ENCODE assay signal across 8 mouse cellular contexts in genomic region chr8:84208381-84209380, GRCm38 (mm10). TPM values are rescaled to one million over a fixed set of nuclear protein-coding genes. Genes with fewer than 3 reads are reported as not detected.
DNase-seq lines count a peak whose midpoint lies in the region; ATAC-seq and TF ChIP-seq lines count a peak whose summit lies in the region.

No protein-coding gene starts in this region.

- H3K79me2 ChIP-seq in myocyte (ENCODE audit: control insufficient read depth, insufficient read depth) = peaks cover 48% of the 10 kb centered on the region

- H3ac ChIP-seq in myocyte (ENCODE audit: control insufficient read depth, insufficient read length) = no peak overlapping the region

- H3K4me1 ChIP-seq in embryonic facial prominence, embryonic 12.5 days = peaks cover 32% of the 10 kb centered on the region
- peaks cover 16% of the 10 kb centered on the region for H3K4me1 ChIP-seq in kidney, adult 2 months (ENCODE audit: control insufficient read depth, insufficient read depth, low read length)

- TF ChIP-seq CTCF in kidney, adult 2 months (conservative IDR thresholded peaks at IDR 0.05; ENCODE audit: insufficient read depth, insufficient read length, low read depth, low read length) = no peak

- H3K36me3 ChIP-seq in embryonic facial prominence, embryonic 12.5 days = peaks cover 47% of the 10 kb centered on the region
- no peaks in the 10 kb centered on the region for H3K36me3 ChIP-seq in kidney, adult 2 months (ENCODE audit: control insufficient read depth, insufficient read depth, low read length)
- H3K36me3 ChIP-seq in myocyte (ENCODE audit: control insufficient read depth, insufficient read depth) = peaks cover 34% of the 10 kb centered on the region

- 47% methylated on average over 17 of the region's 17 CpGs for WGBS in embryonic facial prominence, embryonic 12.5 days
- 31% methylated on average over 17 of the region's 17 CpGs for WGBS in kidney, adult 2 months

- no peak overlapping the region for H3K4me3 ChIP-seq in embryonic facial prominence, embryonic 12.5 days
- no peak overlapping the region for H3K4me3 ChIP-seq in kidney, adult 2 months (ENCODE audit: insufficient read depth, low read depth, low read length)
- no peak overlapping the region for H3K4me3 ChIP-seq in myocyte

- H3K4me2 ChIP-seq in embryonic facial prominence, embryonic 12.5 days (replicated peaks) = no peak overlapping the region
- H3K4me2 ChIP-seq in myocyte (ENCODE audit: low read depth) = no peak overlapping the region

- DNase-seq in kidney, adult 11 months = peak; percentile 41
- DNase-seq in kidney, adult 9 months = no peak
- peak; percentile 56 for DNase-seq in kidney, adult 2 months
- no peak for DNase-seq in spleen, postnatal 4 days (ENCODE audit: low spot score in 2 of 2)
- DNase-seq in gastrocnemius, adult 18-20 months (ENCODE audit: low spot score) = no peak
- DNase-seq in left cerebral cortex, adult 9 months (ENCODE audit: low spot score in 2 of 2) = no peak

- H3K9me3 ChIP-seq in embryonic facial prominence, embryonic 12.5 days = no peaks in the 10 kb centered on the region

- no peak overlapping the region for H3K9ac ChIP-seq in embryonic facial prominence, embryonic 12.5 days

- no peak for TF ChIP-seq POLR2A in kidney, adult 2 months (IDR thresholded peaks at IDR 0.05; ENCODE audit: low read depth, low read length)
- TF ChIP-seq POLR2A in myocyte (IDR thresholded peaks at IDR 0.05; ENCODE audit: insufficient read length, low read depth) = peak; percentile 47

- H3K27me3 ChIP-seq in embryonic facial prominence, embryonic 12.5 days = no peaks in the 10 kb centered on the region
- H3K27me3 ChIP-seq in kidney, adult 2 months (replicated peaks; ENCODE audit: control insufficient read depth, insufficient read depth, low read length) = no peaks in the 10 kb centered on the region
- H3K27me3 ChIP-seq in myocyte (ENCODE audit: control insufficient read depth, insufficient read depth, insufficient read length) = no peaks in the 10 kb centered on the region

- ATAC-seq in embryonic facial prominence, embryonic 12.5 days (ENCODE audit: insufficient number of reproducible peaks, insufficient read depth, low FRiP score, low TSS enrichment) = no peak

- peak overlapping the region; percentile 70 for H3K27ac ChIP-seq in embryonic facial prominence, embryonic 12.5 days
- H3K27ac ChIP-seq in kidney, adult 2 months (ENCODE audit: insufficient read depth, low read depth, low read length) = peak overlapping the region; percentile 64

TF ChIP-seq in myocyte, 11 proteins besides CTCF, POLR2A, EP300 and RAD21:
- peak; percentile 64 for TF ChIP-seq POLR2AphosphoS2 (IDR thresholded peaks at IDR 0.05; ENCODE audit: insufficient read length, low read depth)
- no peak for TF ChIP-seq SRF (IDR thresholded peaks at IDR 0.05; ENCODE audit: control insufficient read depth, insufficient read length, low read depth)

RNA-seq across cellular contexts. Expression of gene Nanos3, which starts 23.7 kb away (rescaled TPM):
- 5.4 and 7.2 TPM in 2 replicates for polyA plus RNA-seq in embryonic facial prominence, embryonic 12.5 days (2016; fragmentation: Nextera tagmentation; extraction: Ambion mirVana)
- 0.99 and 1.4 TPM in 2 replicates for polyA plus RNA-seq in kidney, adult 2 months (2012; rRNA removed)
- 1.2 TPM for polyA plus RNA-seq in myocyte (2012; fragmentation: generic; extraction: Trizol)
- under 1 TPM in 1 of 2 experiments, not detected in 1; 0.82 TPM for total RNA-seq in gastrocnemius, adult 18-20 months (2021)

RNA-seq across cellular contexts. Expression of gene Zswim4, which starts 28.2 kb away (rescaled TPM):
- polyA plus RNA-seq in embryonic facial prominence, embryonic 12.5 days (2016; fragmentation: Nextera tagmentation; extraction: Ambion mirVana) = 32.4 and 32.9 TPM in 2 replicates
- polyA plus RNA-seq in kidney, adult 2 months (2012; rRNA removed) = 9.2 and 10.0 TPM in 2 replicates
- polyA plus RNA-seq in myocyte (2012; fragmentation: generic; extraction: Trizol) = 12.7 TPM
- total RNA-seq in gastrocnemius, adult 18-20 months (2021) = 1 to 10 TPM; 6.6 to 7.2 TPM

RNA-seq across cellular contexts. Expression of gene D8Ertd738e, which starts 40.8 kb away (rescaled TPM):
- 322 and 341 TPM in 2 replicates for polyA plus RNA-seq in embryonic facial prominence, embryonic 12.5 days (2016; fragmentation: Nextera tagmentation; extraction: Ambion mirVana)
- polyA plus RNA-seq in kidney, adult 2 months (2012; rRNA removed) = 216 and 246 TPM in 2 replicates
- polyA plus RNA-seq in myocyte (2012; fragmentation: generic; extraction: Trizol) = 232 TPM
- 100 to 1,000 TPM; 185 to 187 TPM for total RNA-seq in gastrocnemius, adult 18-20 months (2021)

RNA-seq across cellular contexts. Expression of gene Mri1, which starts 48.4 kb away (rescaled TPM):
- polyA plus RNA-seq in embryonic facial prominence, embryonic 12.5 days (2016; fragmentation: Nextera tagmentation; extraction: Ambion mirVana) = 70.2 and 71.2 TPM in 2 replicates
- polyA plus RNA-seq in kidney, adult 2 months (2012; rRNA removed) = 39.3 and 48.6 TPM in 2 replicates
- 22.8 TPM for polyA plus RNA-seq in myocyte (2012; fragmentation: generic; extraction: Trizol)
- total RNA-seq in gastrocnemius, adult 18-20 months (2021) = 10 to 100 TPM; 13.8 to 19.7 TPM

Comparison
In these comparisons a context has a peak if more than half of its experiments do, and no peak if none do; other contexts are left out.
1. DNase-seq: peak in kidney, adult 11 months (single experiment) and kidney, adult 2 months (single experiment); none in kidney, adult 9 months (single experiment), spleen, postnatal 4 days (0 of 2), gastrocnemius, adult 18-20 months (single experiment) and left cerebral cortex, adult 9 months (0 of 2).